Mouse (Mus musculus): ENCODE results near the gene Srarp. TPM values are rescaled to one million over a fixed set of nuclear protein-coding genes. Genes with fewer than 3 reads are reported as not detected.

The Srarp gene
- polyA plus RNA-seq, 1 experiment from 2014 or later: not detected

GRCm38 (mm10) chr4:141420192-141420829 is 15.6 kb downstream of the Srarp start, which contains the start of gene Hspb7:
Gene Hspb7 (plus strand): TSS chr4:141420779.
- Histone ChIP-seq H3K4me2 (replicated peaks; ENCODE audit: low read depth, low read length) (no peak within 1 kb of the TSS), H3K9me3 (ENCODE audit: low read length) (no peaks in the 10 kb centered on the region), H3K9ac (replicated peaks; ENCODE audit: low read length) (peak within 1 kb of the TSS; percentile 48), H3K27ac (ENCODE audit: low read length) (peak within 1 kb of the TSS; percentile 33; the same call in 1 of the 2 replicates), H3K36me3 (ENCODE audit: insufficient read depth, low read length) (no peaks in the 10 kb centered on the region), H3K4me1 (ENCODE audit: insufficient read depth, low read length) (peaks cover 29% of the 10 kb centered on the region), H3K4me3 (ENCODE audit: low read length) (no peak within 1 kb of the TSS), H3K27me3 (ENCODE audit: insufficient read depth, low read length) (no peaks in the 10 kb centered on the region; the same call in 1 of the 2 replicates)
- 48% methylated on average over 9 of the region's 9 CpGs for WGBS
- no peak for ATAC-seq (ENCODE audit: low FRiP score, low TSS enrichment)

GRCm38 (mm10) chr4:141419398-141420191 is 16.3 kb downstream of the Srarp start:
- Histone ChIP-seq H3K4me2 (replicated peaks; ENCODE audit: low read depth, low read length) (no peak overlapping the region), H3K9ac (replicated peaks; ENCODE audit: low read length) (no peak overlapping the region; the same call in 1 of the 2 replicates), H3K4me1 (ENCODE audit: insufficient read depth, low read length) (peaks cover 27% of the 10 kb centered on the region), H3K9me3 (ENCODE audit: low read length) (no peaks in the 10 kb centered on the region), H3K36me3 (ENCODE audit: insufficient read depth, low read length) (no peaks in the 10 kb centered on the region), H3K27me3 (ENCODE audit: insufficient read depth, low read length) (no peaks in the 10 kb centered on the region; the same call in 1 of the 2 replicates), H3K27ac (ENCODE audit: low read length) (peak overlapping the region; percentile 33; the same call in 1 of the 2 replicates), H3K4me3 (ENCODE audit: low read length) (no peak overlapping the region)
- ATAC-seq (ENCODE audit: low FRiP score, low TSS enrichment): peak; percentile 53
- 47% methylated on average over 27 of the region's 27 CpGs for WGBS

- Histone ChIP-seq H3K4me2 (replicated peaks; ENCODE audit: low read depth, low read length) (0 out of 2 replicates have a peak within 1 kb of the TSS, but pooled peaks have one; percentile 7), H3K4me1 (ENCODE audit: insufficient read depth, low read length) (peaks cover 17% of the 10 kb centered on the region; the same call in 1 of the 2 replicates), H3K27me3 (ENCODE audit: insufficient read depth, low read length) (no peaks in the 10 kb centered on the region), H3K27ac (ENCODE audit: low read length) (peak within 1 kb of the TSS; percentile 40; the same call in 1 of the 2 replicates), H3K9ac (replicated peaks; ENCODE audit: low read length) (peak within 1 kb of the TSS; percentile 8; the same call in 1 of the 2 replicates), H3K9me3 (ENCODE audit: low read length) (no peaks in the 10 kb centered on the region), H3K4me3 (ENCODE audit: low read length) (no peak within 1 kb of the TSS), H3K36me3 (ENCODE audit: insufficient read depth, low read length) (no peaks in the 10 kb centered on the region)
- WGBS: 70% methylated on average over 7 of the region's 7 CpGs
- no peak for ATAC-seq (ENCODE audit: low FRiP score, low TSS enrichment)
Measured at GRCm38 (mm10) chr4:141415924-141416323, 20.0 kb downstream of the Srarp start, which contains the start of gene Clcnkb. Gene Clcnkb (minus strand): TSS chr4:141416014.

- H3K9me3 ChIP-seq (ENCODE audit: low read length): no peaks in the 10 kb centered on the region
- no peak overlapping the region for H3K9ac ChIP-seq (replicated peaks; ENCODE audit: low read length)
- H3K4me1 ChIP-seq (ENCODE audit: insufficient read depth, low read length): no peaks in the 10 kb centered on the region
- WGBS: 17% methylated on average over 22 of the region's 22 CpGs
- H3K36me3 ChIP-seq (ENCODE audit: insufficient read depth, low read length): no peaks in the 10 kb centered on the region
- no peak overlapping the region for H3K27ac ChIP-seq (ENCODE audit: low read length)
- 0 out of 2 replicates have a peak overlapping the region, but pooled peaks have one; percentile 14 for H3K4me2 ChIP-seq (replicated peaks; ENCODE audit: low read depth, low read length)
- ATAC-seq (ENCODE audit: low FRiP score, low TSS enrichment): no peak
- no peak overlapping the region for H3K4me3 ChIP-seq (ENCODE audit: low read length)
- H3K27me3 ChIP-seq (ENCODE audit: insufficient read depth, low read length): no peaks in the 10 kb centered on the region
Measured at GRCm38 (mm10) chr4:141411430-141411992, 24.4 kb downstream of the Srarp start.

GRCm38 (mm10) chr4:141408577-141408976 is 27.3 kb downstream of the Srarp start:
- Histone ChIP-seq H3K27me3 (ENCODE audit: insufficient read depth, low read length) (no peaks in the 10 kb centered on the region), H3K36me3 (ENCODE audit: insufficient read depth, low read length) (no peaks in the 10 kb centered on the region), H3K4me1 (ENCODE audit: insufficient read depth, low read length) (no peaks in the 10 kb centered on the region), H3K27ac (ENCODE audit: low read length) (no peak overlapping the region), H3K9me3 (ENCODE audit: low read length) (no peaks in the 10 kb centered on the region), H3K4me3 (ENCODE audit: low read length) (no peak overlapping the region), H3K4me2 (replicated peaks; ENCODE audit: low read depth, low read length) (no peak overlapping the region), H3K9ac (replicated peaks; ENCODE audit: low read length) (no peak overlapping the region)
- WGBS: 84% methylated on average over 3 of the region's 3 CpGs
- ATAC-seq (ENCODE audit: low FRiP score, low TSS enrichment): no peak

GRCm38 (mm10) chr4:141406516-141407299 is 29.2 kb downstream of the Srarp start:
- Histone ChIP-seq H3K27ac (ENCODE audit: low read length) (no peak overlapping the region), H3K4me3 (ENCODE audit: low read length) (no peak overlapping the region), H3K9ac (replicated peaks; ENCODE audit: low read length) (no peak overlapping the region), H3K27me3 (ENCODE audit: insufficient read depth, low read length) (no peaks in the 10 kb centered on the region), H3K36me3 (ENCODE audit: insufficient read depth, low read length) (no peaks in the 10 kb centered on the region), H3K4me1 (ENCODE audit: insufficient read depth, low read length) (no peaks in the 10 kb centered on the region), H3K9me3 (ENCODE audit: low read length) (no peaks in the 10 kb centered on the region), H3K4me2 (replicated peaks; ENCODE audit: low read depth, low read length) (no peak overlapping the region)
- WGBS: 38% methylated on average over 13 of the region's 14 CpGs
- ATAC-seq (ENCODE audit: low FRiP score, low TSS enrichment): no peak; the same call in 1 of the 2 replicates

- Histone ChIP-seq H3K9me3 (ENCODE audit: low read length) (no peaks in the 10 kb centered on the region), H3K4me1 (ENCODE audit: insufficient read depth, low read length) (no peaks in the 10 kb centered on the region), H3K27me3 (ENCODE audit: insufficient read depth, low read length) (no peaks in the 10 kb centered on the region), H3K27ac (ENCODE audit: low read length) (no peak overlapping the region), H3K9ac (replicated peaks; ENCODE audit: low read length) (no peak overlapping the region), H3K36me3 (ENCODE audit: insufficient read depth, low read length) (no peaks in the 10 kb centered on the region), H3K4me2 (replicated peaks; ENCODE audit: low read depth, low read length) (no peak overlapping the region), H3K4me3 (ENCODE audit: low read length) (no peak overlapping the region)
- WGBS: 86% methylated on average over 3 of the region's 3 CpGs
- no peak for ATAC-seq (ENCODE audit: low FRiP score, low TSS enrichment)
Measured at GRCm38 (mm10) chr4:141405314-141405622, 30.6 kb downstream of the Srarp start.

GRCm38 (mm10) chr4:141404518-141405313 is 31.2 kb downstream of the Srarp start:
- no peak overlapping the region; the same call in 1 of the 2 replicates for H3K4me3 ChIP-seq (ENCODE audit: low read length)
- no peaks in the 10 kb centered on the region for H3K36me3 ChIP-seq (ENCODE audit: insufficient read depth, low read length)
- peak overlapping the region; percentile 38 for H3K4me2 ChIP-seq (replicated peaks; ENCODE audit: low read depth, low read length)
- no peaks in the 10 kb centered on the region for H3K4me1 ChIP-seq (ENCODE audit: insufficient read depth, low read length)
- H3K9me3 ChIP-seq (ENCODE audit: low read length): no peaks in the 10 kb centered on the region
- peak overlapping the region; percentile 54; the same call in 1 of the 2 replicates for H3K9ac ChIP-seq (replicated peaks; ENCODE audit: low read length)
- peak; percentile 78 for ATAC-seq (ENCODE audit: low FRiP score, low TSS enrichment)
- no peaks in the 10 kb centered on the region for H3K27me3 ChIP-seq (ENCODE audit: insufficient read depth, low read length)
- WGBS: 14% methylated on average over 15 of the region's 15 CpGs
- no peak overlapping the region for H3K27ac ChIP-seq (ENCODE audit: low read length)

Data from kidney, embryonic 16.5 days (tissue).